Mouse (Mus musculus) testis, adult 2 months (tissue): ENCODE data around the gene Tnr. TPM values are rescaled to one million over a fixed set of nuclear protein-coding genes. Genes with fewer than 3 reads are reported as not detected.

Experiments used
- H3K27ac ChIP-seq: fragments of 200-500 bp; 2 replicates; pipeline ENCODE4 v1.5.1; 2012; ENCODE audit warnings: low read depth, low read length; ENCODE audit not compliant: control insufficient read depth, insufficient read depth
- H3K27me3 ChIP-seq: fragments of 200-500 bp; 2 replicates; pipeline ENCODE4 v1.6.1; 2012; ENCODE audit warnings: mild to moderate bottlenecking, low read length, moderate library complexity; ENCODE audit not compliant: control insufficient read depth, insufficient read depth
- H3K36me3 ChIP-seq: fragments of 200-500 bp; 2 replicates; pipeline ENCODE4 v1.6.1; 2012; ENCODE audit warnings: mild to moderate bottlenecking, low read length; ENCODE audit not compliant: control insufficient read depth, insufficient read depth
- H3K4me1 ChIP-seq: fragments of 200-500 bp; 2 replicates; pipeline ENCODE4 v1.6.1; 2012; ENCODE audit warnings: low read length; ENCODE audit not compliant: control insufficient read depth, insufficient read depth
- H3K4me3 ChIP-seq: fragments of 200-500 bp; 2 replicates; pipeline ENCODE4 v1.5.1; 2012; ENCODE audit warnings: low read depth, mild to moderate bottlenecking, low read length, moderate library complexity, mixed read lengths; ENCODE audit not compliant: control insufficient read depth
- CTCF ChIP-seq: fragments of 200-500 bp; IDR thresholded peaks from 2 replicates; pipeline ENCODE4 v1.5.1; 2012; ENCODE audit warnings: low read depth, mild to moderate bottlenecking, inconsistent platforms, low read length, moderate library complexity; ENCODE audit not compliant: control insufficient read depth, insufficient read depth, insufficient replicate concordance
- POLR2A ChIP-seq: fragments of 200-500 bp; IDR thresholded peaks from 2 replicates; pipeline ENCODE4 v1.6.1; 2012; ENCODE audit warnings: low read depth, mild to moderate bottlenecking, inconsistent platforms, low read length, moderate library complexity; ENCODE audit not compliant: control insufficient read depth
- polyA plus RNA-seq: library from polyadenylated mRNA; depleted of rRNA; stranded (reverse); fragments of >200 nt; gene quantifications from 2 replicates; pipeline ENCODE4 v1.2.3, GENCODE M21; 2012

Gene Tnr
- polyA plus RNA-seq, 1 experiment = 0.05 TPM

GRCm38 (mm10) chr1:159819511-159819910, 295.9 kb downstream of the Tnr start:
- Histone ChIP-seq H3K4me1 (no peaks in the 10 kb centered on the region), H3K27ac (no peak overlapping the region), H3K4me3 (no peak overlapping the region), H3K36me3 (no peaks in the 10 kb centered on the region), H3K27me3 (no peaks in the 10 kb centered on the region)
- no peak for TF ChIP-seq POLR2A
- no peak for TF ChIP-seq CTCF

- Histone ChIP-seq H3K27ac (no peak overlapping the region), H3K4me1 (no peaks in the 10 kb centered on the region), H3K36me3 (no peaks in the 10 kb centered on the region), H3K4me3 (no peak overlapping the region), H3K27me3 (no peaks in the 10 kb centered on the region)
- TF ChIP-seq CTCF = no peak
- TF ChIP-seq POLR2A = no peak
Measured at GRCm38 (mm10) chr1:159822416-159822815, 298.8 kb downstream of the Tnr start.

- Histone ChIP-seq H3K27me3 (no peaks in the 10 kb centered on the region), H3K36me3 (no peaks in the 10 kb centered on the region), H3K4me1 (no peaks in the 10 kb centered on the region), H3K27ac (no peak overlapping the region), H3K4me3 (no peak overlapping the region)
- TF ChIP-seq POLR2A (no peak), CTCF (no peak)
Measured at GRCm38 (mm10) chr1:159828531-159828930, 305.0 kb downstream of the Tnr start.

GRCm38 (mm10) chr1:159833165-159833564, 309.6 kb downstream of the Tnr start:
- Histone ChIP-seq H3K27ac (no peak overlapping the region), H3K36me3 (no peaks in the 10 kb centered on the region), H3K4me3 (no peak overlapping the region), H3K27me3 (no peaks in the 10 kb centered on the region), H3K4me1 (no peaks in the 10 kb centered on the region)
- TF ChIP-seq POLR2A (no peak), CTCF (no peak)

GRCm38 (mm10) chr1:159833646-159834338, 310.2 kb downstream of the Tnr start:
- Histone ChIP-seq H3K4me3 (no peak overlapping the region), H3K27ac (no peak overlapping the region), H3K4me1 (no peaks in the 10 kb centered on the region), H3K36me3 (no peaks in the 10 kb centered on the region), H3K27me3 (no peaks in the 10 kb centered on the region)
- TF ChIP-seq CTCF = no peak
- no peak for TF ChIP-seq POLR2A

- H3K27me3 ChIP-seq = no peaks in the 10 kb centered on the region
- no peak overlapping the region for H3K27ac ChIP-seq
- H3K4me1 ChIP-seq = no peaks in the 10 kb centered on the region
- H3K4me3 ChIP-seq = no peak overlapping the region
- no peaks in the 10 kb centered on the region for H3K36me3 ChIP-seq
- TF ChIP-seq POLR2A (no peak), CTCF (no peak)
Measured at GRCm38 (mm10) chr1:159835126-159835525, 311.6 kb downstream of the Tnr start.

GRCm38 (mm10) chr1:159840337-159840736, 316.8 kb downstream of the Tnr start:
- Histone ChIP-seq H3K4me1 (no peaks in the 10 kb centered on the region), H3K27ac (no peak overlapping the region), H3K4me3 (no peak overlapping the region), H3K27me3 (no peaks in the 10 kb centered on the region), H3K36me3 (no peaks in the 10 kb centered on the region)
- no peak for TF ChIP-seq POLR2A
- no peak for TF ChIP-seq CTCF
